Mouse (Mus musculus): ENCODE measurements around the gene Chd5.
A peak's percentile ranks its signal among the peaks of the same experiment; 100 is the strongest.

Gene Chd5

GRCm38 (mm10) chr4:152338419-152339292, at the start of gene Chd5:
Gene Chd5 (plus strand): TSS chr4:152338651.
- DNase-seq: no peak

DNA sequence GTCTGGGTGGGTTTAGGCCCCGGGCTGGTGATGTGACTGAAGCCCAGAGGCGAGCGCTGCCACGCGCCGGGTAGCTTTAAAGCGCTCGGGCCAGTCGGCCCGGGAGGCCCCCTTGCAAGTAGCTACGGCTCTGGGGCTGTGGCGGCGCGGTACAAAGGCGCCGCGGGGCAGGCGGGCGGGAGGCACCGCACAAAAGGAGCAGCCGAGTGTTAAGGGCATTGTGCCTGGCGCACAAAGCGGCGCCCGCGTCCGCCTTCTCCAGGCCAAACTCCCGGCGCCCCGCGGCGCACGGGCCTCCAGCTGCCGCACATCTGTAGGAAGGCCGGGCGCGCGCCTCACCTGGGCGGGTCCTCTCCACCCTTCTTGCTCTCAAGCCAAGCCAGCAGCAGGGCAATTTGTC, 48.1 kb upstream of the Chd5 start:
- no peak for DNase-seq

DNA sequence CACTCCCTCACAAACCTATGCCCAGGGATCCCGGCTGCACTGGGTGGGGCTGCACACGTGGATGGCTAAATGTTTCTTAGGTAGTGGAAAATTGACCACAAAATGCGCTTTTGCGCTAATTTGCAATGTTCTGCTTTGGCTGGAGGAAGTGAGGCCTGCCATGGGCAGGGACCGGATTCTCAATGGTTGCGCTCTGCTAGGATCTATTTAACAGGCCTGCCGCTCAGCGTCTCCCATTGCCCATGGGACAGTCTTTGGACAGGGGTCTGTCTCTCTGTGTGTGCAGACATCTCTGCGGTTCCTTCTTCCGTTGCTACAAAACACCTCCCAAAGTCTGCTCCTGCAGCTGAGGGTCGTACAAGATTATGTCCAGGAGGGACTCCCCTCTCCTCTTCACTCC, 47.5 kb upstream of the Chd5 start:
- no peak for DNase-seq

GRCm38 (mm10) chr4:152291562-152291961, 46.9 kb upstream of the Chd5 start, which contains the start of gene Hes3:
Gene Hes3 (minus strand): TSS chr4:152291662.
- DNase-seq: no peak

DNA sequence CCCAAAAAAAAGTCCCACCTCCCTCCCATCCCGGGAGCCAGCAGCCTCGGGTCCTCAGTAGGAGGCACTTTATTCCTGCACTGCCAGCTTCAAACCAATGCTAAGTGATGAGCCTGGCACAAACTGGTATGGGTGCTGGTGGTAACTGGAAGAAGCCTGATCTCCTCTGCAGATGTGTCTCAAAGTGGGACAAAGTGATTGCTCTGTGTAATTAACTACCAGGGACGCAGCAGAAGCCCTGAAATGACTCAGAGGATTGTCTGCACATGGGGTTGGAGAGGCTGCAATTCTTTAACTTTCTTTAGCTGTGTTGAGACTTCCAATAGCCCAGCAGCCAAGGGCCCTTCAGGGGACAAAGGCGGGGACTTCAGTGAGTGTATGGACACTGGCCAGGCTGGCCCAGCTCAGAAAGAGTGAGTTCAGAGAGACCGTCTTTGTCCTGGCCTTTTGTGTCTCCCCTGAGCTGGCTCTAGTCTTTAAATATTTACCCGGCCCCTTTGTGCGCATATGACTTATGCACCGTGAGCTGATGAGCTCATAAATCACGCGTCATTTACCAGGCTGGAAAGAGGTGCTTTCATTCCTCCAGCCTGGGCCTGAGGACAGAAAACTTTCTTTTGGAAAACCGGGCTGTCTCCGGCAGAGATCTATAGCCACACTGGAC, 46.2 kb upstream of the Chd5 start:
- no peak for DNase-seq

DNA sequence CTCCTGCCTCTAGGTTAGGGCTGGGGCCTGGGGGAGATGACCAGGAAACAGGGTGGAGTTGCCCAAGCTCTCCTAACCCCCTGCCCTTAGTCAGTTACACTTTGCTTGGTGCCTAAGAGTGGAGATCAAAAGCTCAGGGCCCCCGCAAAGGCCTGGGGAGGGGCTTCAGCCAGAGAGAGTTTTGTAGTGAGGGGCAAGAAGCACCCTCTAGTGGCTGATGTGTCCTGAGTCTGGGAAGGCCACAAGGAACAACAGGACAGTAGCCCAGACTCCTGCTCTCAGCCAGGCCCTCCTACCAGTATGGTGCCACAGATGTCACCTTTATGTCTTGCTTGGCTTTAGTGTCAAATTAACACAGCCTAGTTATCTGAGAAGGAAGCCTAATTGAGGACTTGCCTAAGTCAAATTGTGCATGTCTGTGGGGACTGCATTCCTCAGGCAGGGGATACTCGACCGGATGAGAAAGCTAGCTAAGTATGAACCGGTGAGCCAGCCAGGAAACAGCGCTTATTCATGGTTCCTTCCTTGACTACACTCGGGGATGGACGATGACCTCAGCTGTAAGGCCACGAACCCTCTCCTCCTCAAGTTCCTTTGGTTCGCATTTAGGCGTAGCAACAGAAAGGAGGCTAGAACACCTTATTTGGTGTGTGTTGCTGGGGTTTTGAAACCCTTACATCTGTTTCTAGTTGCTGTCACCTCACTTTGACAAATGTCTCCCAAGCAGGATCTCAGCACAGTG, 44.1 kb upstream of the Chd5 start:
- peak; percentile 49 for DNase-seq

DNA sequence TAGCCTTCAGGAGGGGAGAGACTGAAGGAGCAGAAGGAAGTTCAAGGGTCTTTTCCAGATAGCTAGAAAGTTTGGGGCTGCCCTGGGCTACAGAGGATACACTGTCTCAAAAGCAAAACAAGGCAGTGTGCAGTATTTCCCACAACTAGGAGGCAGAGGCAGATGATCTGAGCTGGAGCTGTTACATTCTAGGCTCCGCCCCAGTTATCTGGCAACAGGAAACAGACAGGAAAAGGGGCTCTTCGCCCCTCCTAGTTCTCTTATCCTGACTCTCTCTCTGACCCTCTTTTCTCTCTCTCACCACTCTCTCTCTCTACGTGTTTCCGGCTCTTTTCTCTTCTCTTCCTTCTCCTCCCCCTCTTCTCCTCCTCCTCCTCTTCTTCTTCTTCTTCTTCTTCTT, 42.5 kb upstream of the Chd5 start:
- no peak for DNase-seq

GRCm38 (mm10) chr4:152296371-152296770, 42.1 kb upstream of the Chd5 start:
- DNase-seq: no peak

DNA sequence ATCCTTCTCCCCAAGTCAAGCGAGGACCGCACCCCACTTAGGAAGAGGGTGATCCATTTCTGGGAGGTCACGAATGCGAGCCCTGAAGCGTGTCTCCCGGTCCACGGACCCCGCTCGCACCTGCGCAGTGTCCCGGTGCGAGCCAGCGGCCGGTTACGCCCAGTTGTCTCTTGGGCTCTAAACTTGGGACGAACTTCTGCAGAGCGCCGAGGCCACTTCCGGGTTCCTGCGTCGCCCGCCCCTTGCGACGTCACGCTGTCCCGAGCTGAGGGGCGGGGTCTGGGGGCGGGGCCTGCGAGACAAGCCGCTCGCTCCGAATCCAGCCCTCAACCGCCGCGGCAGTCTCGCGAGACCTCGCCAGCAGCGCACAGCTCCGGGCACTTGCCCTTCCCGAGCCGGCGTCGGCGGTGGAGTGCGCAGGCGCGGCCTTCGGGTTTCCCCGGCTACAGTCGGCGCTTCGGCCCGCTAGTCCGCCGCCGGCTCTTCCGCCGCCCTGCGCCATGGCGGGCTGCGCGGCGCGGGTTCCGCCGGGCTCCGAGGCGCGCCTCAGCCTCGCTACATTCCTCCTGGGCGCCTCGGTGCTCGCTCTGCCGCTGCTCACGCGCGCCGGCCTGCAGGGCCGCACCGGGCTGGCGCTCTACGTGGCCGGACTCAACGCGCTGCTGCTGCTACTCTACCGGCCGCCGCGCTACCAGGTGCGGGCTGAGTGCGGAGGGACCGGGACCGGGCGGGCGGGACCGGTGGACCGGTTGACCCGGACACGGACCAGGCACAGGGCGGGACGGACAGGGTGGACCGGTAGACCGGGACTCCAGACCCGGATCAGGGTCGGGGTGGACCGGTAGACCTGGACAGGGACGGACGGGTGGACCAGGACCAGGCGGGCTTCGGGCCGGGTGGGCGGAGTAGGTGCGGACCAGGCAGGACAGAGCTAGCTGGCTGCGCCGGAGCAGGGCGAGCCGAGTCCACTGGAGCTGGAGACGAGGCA, 41.3 kb upstream of the Chd5 start, which contains the start of gene Icmt:
Icmt (plus strand) TSS at position 354 of the 988 bp plus-strand sequence.
- peak; percentile 99 for DNase-seq

DNA sequence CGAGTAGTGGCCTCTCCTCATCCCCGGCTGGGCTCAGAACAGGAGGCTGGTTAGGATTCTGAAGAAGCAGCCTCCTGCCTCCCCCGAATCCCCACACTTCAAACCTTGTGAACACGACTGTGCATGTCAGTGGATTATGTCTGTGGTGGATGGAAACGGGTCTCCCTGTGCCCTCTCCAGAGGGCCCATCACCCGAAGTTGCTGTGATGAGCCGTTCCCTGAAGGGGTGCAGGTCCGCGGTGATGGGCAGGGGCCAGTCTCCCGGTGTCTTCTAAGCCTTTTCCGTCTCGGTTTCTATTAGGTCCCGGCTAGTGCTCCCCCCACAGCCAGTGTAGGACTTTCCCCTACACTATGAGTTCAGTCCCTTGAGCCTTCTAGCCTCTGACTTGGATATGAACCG, 39.6 kb upstream of the Chd5 start:
- DNase-seq: no peak

GRCm38 (mm10) chr4:152300375-152300774, 38.1 kb upstream of the Chd5 start:
- DNase-seq: no peak

GRCm38 (mm10) chr4:152302012-152302411, 36.4 kb upstream of the Chd5 start:
- peak; percentile 72 for DNase-seq

- peak; percentile 81 for DNase-seq
Observed at GRCm38 (mm10) chr4:152303172-152303571, 35.3 kb upstream of the Chd5 start.

- no peak for DNase-seq
Observed at GRCm38 (mm10) chr4:152304685-152305084, 33.8 kb upstream of the Chd5 start.

DNA sequence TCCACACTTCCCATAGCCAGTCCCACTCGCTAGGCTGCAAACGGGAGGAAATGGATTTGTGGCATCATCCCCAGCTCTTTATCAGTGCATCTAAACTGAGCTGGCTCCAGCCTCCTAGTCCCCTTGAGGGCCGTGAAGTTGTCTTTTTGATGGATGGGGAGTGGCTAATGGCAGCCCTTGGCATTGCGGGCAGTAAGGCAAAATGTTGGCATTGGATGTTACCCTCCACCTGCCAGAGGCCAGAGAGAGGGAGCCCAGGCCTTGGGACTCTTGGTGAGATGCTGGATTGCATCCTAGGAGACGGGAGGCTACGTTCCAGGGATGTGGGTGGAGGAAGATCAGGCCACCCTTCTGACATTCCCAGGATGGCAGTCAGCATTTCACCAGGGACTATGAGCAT, 32.5 kb upstream of the Chd5 start:
- DNase-seq: no peak

GRCm38 (mm10) chr4:152307542-152307941, 30.9 kb upstream of the Chd5 start:
- no peak for DNase-seq

GRCm38 (mm10) chr4:152312186-152312585, 26.3 kb upstream of the Chd5 start:
- no peak for DNase-seq

DNA sequence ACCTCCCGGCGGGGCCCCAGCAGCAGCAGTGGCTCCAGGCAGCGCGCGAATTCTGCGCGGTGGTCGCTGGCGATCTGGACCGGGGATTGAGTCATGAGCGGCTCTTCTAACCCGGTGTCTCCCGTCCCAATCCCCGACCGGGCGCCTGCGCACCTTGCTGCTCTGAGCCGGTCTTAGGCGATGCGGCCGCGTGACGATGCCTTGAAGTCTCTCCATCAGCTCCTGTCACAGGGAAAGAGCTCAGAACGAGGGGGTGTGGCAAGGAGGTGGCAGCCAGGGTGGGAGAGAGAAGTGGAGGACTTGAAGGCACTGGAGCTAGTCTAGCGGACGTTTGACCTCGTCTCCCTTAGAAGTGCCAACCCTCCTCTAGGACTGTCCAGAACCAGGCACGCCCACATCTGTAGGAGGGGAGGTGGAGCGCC, 25.2 kb upstream of the Chd5 start:
- no peak for DNase-seq

GRCm38 (mm10) chr4:152313934-152314333, 24.5 kb upstream of the Chd5 start:
- DNase-seq: peak; percentile 44

DNA sequence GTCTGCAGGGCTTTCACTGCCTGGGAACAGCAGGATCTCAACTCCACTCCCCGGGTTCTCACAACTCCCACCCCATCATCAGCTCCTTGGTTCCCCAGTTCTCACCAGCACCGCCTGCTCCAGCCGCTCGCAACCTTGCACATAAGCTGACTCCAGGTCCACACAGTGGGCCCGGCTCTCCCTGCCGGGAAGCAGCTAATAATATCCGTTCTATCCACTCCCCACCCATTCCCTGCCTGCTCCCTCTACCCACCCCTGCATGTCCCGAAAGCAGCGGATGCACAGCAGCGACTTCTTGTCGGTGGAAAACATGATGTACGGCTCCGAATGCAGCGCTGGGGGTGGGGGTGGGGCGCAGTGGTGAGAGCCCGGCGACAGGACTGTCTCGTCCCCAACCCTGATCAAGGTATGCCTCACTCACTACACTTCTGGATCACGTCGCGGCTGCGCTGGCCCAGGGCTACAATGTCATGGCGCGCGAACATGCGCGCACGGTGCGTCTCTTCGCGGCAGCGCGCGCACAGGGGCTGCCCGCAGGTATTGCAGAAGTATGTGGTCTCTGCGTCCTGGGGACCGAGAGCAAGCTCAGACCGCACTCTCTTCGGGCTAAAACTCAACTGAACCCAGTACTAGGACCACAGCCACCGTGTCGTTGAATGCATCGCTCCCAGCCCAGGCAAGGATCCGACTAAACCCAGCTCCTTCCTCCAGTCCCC, 22.8 kb upstream of the Chd5 start:
- DNase-seq: no peak

- DNase-seq: no peak
Observed at GRCm38 (mm10) chr4:152317631-152318033, 20.8 kb upstream of the Chd5 start.

Data from kidney, adult 9 months (tissue).